Mouse (Mus musculus) myocyte (in vitro differentiated cells): ENCODE measurements around the gene Trp53.
"Not testable (repeated sequence)": the region's sequence is repeated elsewhere in the genome, so short reads cannot be mapped to it uniquely, and the experiment has no call there.

ENCODE experiments used
- MAX ChIP-seq: IDR thresholded peaks from one replicate; pipeline ENCODE4 v1.6.1; 2011; ENCODE audit warnings: low read depth, mild to moderate bottlenecking, control low read depth
- POLR2A ChIP-seq: IDR thresholded peaks from one replicate; pipeline ENCODE4 v1.6.1; 2011; ENCODE audit warnings: low read depth, mild to moderate bottlenecking, control low read depth, moderate library complexity; ENCODE audit not compliant: insufficient read length

GRCm38 (mm10) chr11:69624339-69624738, 44.2 kb downstream of the Trp53 start:
- not testable (repeated sequence) for TF ChIP-seq POLR2A, MAX
